8 mouse cellular contexts compared by ENCODE assay signal in the genomic region with DNA sequence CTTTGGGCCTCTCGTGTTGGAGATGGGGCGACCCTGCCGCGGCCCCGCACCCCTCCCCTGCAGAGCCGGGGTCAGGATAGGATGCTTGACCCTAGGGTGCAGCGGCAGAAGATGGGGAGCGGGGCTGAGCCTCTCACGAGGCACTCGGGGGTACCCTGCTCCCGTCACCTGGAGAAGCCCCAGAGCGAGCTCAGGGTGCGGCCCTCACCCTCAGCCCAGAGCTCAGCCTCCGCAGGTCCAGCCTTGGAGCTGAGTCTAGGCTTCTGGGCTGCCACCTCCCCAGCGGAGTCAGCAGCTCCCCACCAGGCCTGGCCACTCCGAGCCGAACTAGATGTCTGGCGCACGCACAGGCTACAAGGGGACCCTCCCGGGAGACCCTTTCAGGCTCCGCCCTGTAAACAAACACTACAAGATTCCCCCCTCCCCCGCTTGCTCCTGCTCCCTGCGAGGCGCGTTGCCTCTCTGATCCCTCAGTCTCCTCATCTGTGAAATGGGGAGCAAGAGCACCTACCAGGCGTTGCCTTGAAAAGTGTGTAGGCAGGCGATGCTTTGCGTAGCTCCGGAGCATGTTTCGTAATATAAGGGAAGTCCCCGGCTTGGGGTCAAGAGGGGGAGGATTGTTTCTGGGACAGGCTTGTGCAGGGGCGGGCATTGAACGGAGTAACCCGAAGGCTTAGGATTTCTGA. TPM values are rescaled to one million over a fixed set of nuclear protein-coding genes. Genes with fewer than 3 reads are reported as not detected.
A peak's percentile ranks its signal among the peaks of the same experiment; 100 is the strongest.
DNase-seq lines count a peak whose midpoint lies in the region; ATAC-seq and TF ChIP-seq lines count a peak whose summit lies in the region.

No protein-coding gene starts in this region.

- no peak for TF ChIP-seq CTCF in heart, postnatal 0 days (IDR thresholded peaks at IDR 0.05; ENCODE audit: low read depth)
- no peak for TF ChIP-seq CTCF in liver, adult 2 months (IDR thresholded peaks at IDR 0.05; ENCODE audit: low read depth, low read length)

- no peaks in the 10 kb centered on the region for H3K27me3 ChIP-seq in embryonic facial prominence, embryonic 13.5 days
- H3K27me3 ChIP-seq in heart, postnatal 0 days (ENCODE audit: control insufficient read depth, insufficient read depth, low read length) = no peaks in the 10 kb centered on the region
- no peaks in the 10 kb centered on the region for H3K27me3 ChIP-seq in liver, adult 2 months (ENCODE audit: control insufficient read depth, insufficient read depth, low read length)
- H3K27me3 ChIP-seq in midbrain, embryonic 15.5 days (replicated peaks) = no peaks in the 10 kb centered on the region

- H3K4me3 ChIP-seq in embryonic facial prominence, embryonic 13.5 days = peak overlapping the region; percentile 74
- H3K4me3 ChIP-seq in heart, postnatal 0 days (ENCODE audit: low read depth, low read length) = peak overlapping the region; percentile 76
- H3K4me3 ChIP-seq in liver, adult 2 months (ENCODE audit: insufficient read depth, low read depth, low read length) = peak overlapping the region; percentile 79
- H3K4me3 ChIP-seq in midbrain, embryonic 15.5 days = peak overlapping the region; percentile 71

- peaks cover 5% of the 10 kb centered on the region for H3K36me3 ChIP-seq in embryonic facial prominence, embryonic 13.5 days
- H3K36me3 ChIP-seq in heart, postnatal 0 days (replicated peaks; ENCODE audit: control insufficient read depth, insufficient read depth, low read length) = no peaks in the 10 kb centered on the region; the same call in 1 of the 2 replicates
- H3K36me3 ChIP-seq in liver, adult 2 months (ENCODE audit: control insufficient read depth, insufficient read depth, low read length) = no peaks in the 10 kb centered on the region
- no peaks in the 10 kb centered on the region for H3K36me3 ChIP-seq in midbrain, embryonic 15.5 days (replicated peaks)

- no peak for TF ChIP-seq EP300 in heart, postnatal 0 days (IDR thresholded peaks at IDR 0.05; ENCODE audit: low read depth)

- no peaks in the 10 kb centered on the region; the same call in 1 of the 2 replicates for H3K79me2 ChIP-seq in liver, adult 2 months (ENCODE audit: control insufficient read depth, insufficient read depth, low read length)

- peak overlapping the region; percentile 80 for H3K27ac ChIP-seq in embryonic facial prominence, embryonic 13.5 days
- H3K27ac ChIP-seq in heart, postnatal 0 days (ENCODE audit: low read depth) = peak overlapping the region; percentile 74
- H3K27ac ChIP-seq in liver, adult 2 months (replicated peaks; ENCODE audit: insufficient read depth, low read depth, low read length) = peak overlapping the region; percentile 26
- peak overlapping the region; percentile 27; the same call in 1 of the 2 replicates for H3K27ac ChIP-seq in midbrain, embryonic 15.5 days

- peak overlapping the region; percentile 85 for H3K4me2 ChIP-seq in embryonic facial prominence, embryonic 13.5 days
- peak overlapping the region; percentile 91 for H3K4me2 ChIP-seq in heart, postnatal 0 days (ENCODE audit: low read depth, low read length)
- peak overlapping the region; percentile 90 for H3K4me2 ChIP-seq in midbrain, embryonic 15.5 days

- H3K9me3 ChIP-seq in embryonic facial prominence, embryonic 13.5 days = no peaks in the 10 kb centered on the region
- H3K9me3 ChIP-seq in heart, postnatal 0 days (replicated peaks; ENCODE audit: control insufficient read depth, low read length) = no peaks in the 10 kb centered on the region
- no peaks in the 10 kb centered on the region for H3K9me3 ChIP-seq in midbrain, embryonic 15.5 days

- peak overlapping the region; percentile 85 for H3K9ac ChIP-seq in embryonic facial prominence, embryonic 13.5 days
- peak overlapping the region; percentile 75 for H3K9ac ChIP-seq in heart, postnatal 0 days (replicated peaks; ENCODE audit: low read depth, low read length)
- peak overlapping the region; percentile 85 for H3K9ac ChIP-seq in liver, adult 2 months (ENCODE audit: low read depth, low read length)
- peak overlapping the region; percentile 81 for H3K9ac ChIP-seq in midbrain, embryonic 15.5 days

- DNase-seq in layer of hippocampus, adult 9-11 months = peak; percentile 59
- no peak for DNase-seq in layer of hippocampus, postnatal 36 days
- DNase-seq in heart, postnatal 0 days (ENCODE audit: low spot score) = no peak
- peak; percentile 64 for DNase-seq in liver, adult 2 months (ENCODE audit: extremely low read depth, low read depth, low spot score)
- DNase-seq in testis, postnatal 14 days (ENCODE audit: low spot score) = peak; percentile 52

- ATAC-seq in activated CD4-positive, CD25-positive, alpha-beta regulatory T cell, adult 4 months = peak; percentile 58
- ATAC-seq in embryonic facial prominence, embryonic 13.5 days (ENCODE audit: insufficient number of reproducible peaks, insufficient read depth, low FRiP score, low TSS enrichment, low read depth) = 0 out of 2 replicates have a peak, but pooled peaks have one; percentile 26
- ATAC-seq in heart, postnatal 0 days (ENCODE audit: insufficient read depth, low read depth) = peak; percentile 1; the same call in 1 of the 2 replicates
- ATAC-seq in midbrain, embryonic 15.5 days (replicated peaks) = peak; percentile 69

- 5% methylated on average over 33 of the region's 34 CpGs for WGBS in embryonic facial prominence, embryonic 13.5 days
- WGBS in heart, postnatal 0 days = 7% methylated on average over 28 of the region's 34 CpGs
- WGBS in liver, adult 2 months = 4% methylated on average over 34 of the region's 34 CpGs
- 5% methylated on average over 34 of the region's 34 CpGs for WGBS in midbrain, embryonic 15.5 days

- no peak for TF ChIP-seq POLR2A in liver, adult 2 months (IDR thresholded peaks at IDR 0.05; ENCODE audit: extremely low read depth, insufficient read depth, low read length)

- peaks cover 46% of the 10 kb centered on the region for H3K4me1 ChIP-seq in embryonic facial prominence, embryonic 13.5 days
- peaks cover 27% of the 10 kb centered on the region for H3K4me1 ChIP-seq in heart, postnatal 0 days (ENCODE audit: control insufficient read depth, insufficient read depth)
- H3K4me1 ChIP-seq in liver, adult 2 months (ENCODE audit: control insufficient read depth, insufficient read depth, low read length) = peaks cover 16% of the 10 kb centered on the region
- peaks cover 31% of the 10 kb centered on the region for H3K4me1 ChIP-seq in midbrain, embryonic 15.5 days

RNA-seq across cellular contexts. Expression of a gene that starts 7.9 kb away (rescaled TPM):
- 100 to 1,000 TPM; 114 to 117 TPM for total RNA-seq in layer of hippocampus, postnatal 36 days (2021)
- polyA plus RNA-seq in activated CD4-positive, CD25-positive, alpha-beta regulatory T cell, adult 4 months (2017; shearing (Covaris generic)) = 1 to 10 TPM; 2.5 to 3.4 TPM
- polyA plus RNA-seq in embryonic facial prominence, embryonic 13.5 days (2015; fragmentation: Nextera tagmentation; extraction: Ambion mirVana) = 29.9 and 35.1 TPM in 2 replicates
- total RNA-seq in heart, postnatal 0 days (2014; rRNA removed; ENCODE audit: low replicate concordance) = 102 and 117 TPM in 2 replicates
- polyA plus RNA-seq in heart, postnatal 0 days (2015; fragmentation: Nextera tagmentation; extraction: Ambion mirVana) = 44.1 and 44.3 TPM in 2 replicates
- total RNA-seq in liver, adult 2 months (2014; rRNA removed) = 38.0 and 45.6 TPM in 2 replicates
- polyA plus RNA-seq in liver, adult 2 months (2012; rRNA removed) = 90.0 and 134 TPM in 2 replicates
- polyA plus RNA-seq in midbrain, embryonic 15.5 days (2015; fragmentation: Nextera tagmentation; extraction: Ambion mirVana) = 24.2 and 26.9 TPM in 2 replicates

RNA-seq across cellular contexts. Expression of a gene that starts 14.2 kb away (rescaled TPM):
- 100 to 1,000 TPM; 114 to 119 TPM for total RNA-seq in layer of hippocampus, postnatal 36 days (2021)
- under 1 TPM; 0.16 to 0.48 TPM for polyA plus RNA-seq in activated CD4-positive, CD25-positive, alpha-beta regulatory T cell, adult 4 months (2017; shearing (Covaris generic))
- 20.7 and 27.3 TPM in 2 replicates for polyA plus RNA-seq in embryonic facial prominence, embryonic 13.5 days (2015; fragmentation: Nextera tagmentation; extraction: Ambion mirVana)
- total RNA-seq in heart, postnatal 0 days (2014; rRNA removed; ENCODE audit: low replicate concordance) = 544 and 572 TPM in 2 replicates
- 721 and 737 TPM in 2 replicates for polyA plus RNA-seq in heart, postnatal 0 days (2015; fragmentation: Nextera tagmentation; extraction: Ambion mirVana)
- 0.47 and 1.4 TPM in 2 replicates for total RNA-seq in liver, adult 2 months (2014; rRNA removed)
- polyA plus RNA-seq in liver, adult 2 months (2012; rRNA removed) = 0.26 and 0.34 TPM in 2 replicates
- 97.6 and 101 TPM in 2 replicates for polyA plus RNA-seq in midbrain, embryonic 15.5 days (2015; fragmentation: Nextera tagmentation; extraction: Ambion mirVana)

RNA-seq across cellular contexts. Expression of a gene that starts 20.5 kb away (rescaled TPM):
- total RNA-seq in layer of hippocampus, postnatal 36 days (2021) = 10 to 100 TPM; 35.6 to 41.2 TPM
- polyA plus RNA-seq in activated CD4-positive, CD25-positive, alpha-beta regulatory T cell, adult 4 months (2017; shearing (Covaris generic)) = 10 to 100 TPM; 30.7 to 39.8 TPM
- polyA plus RNA-seq in embryonic facial prominence, embryonic 13.5 days (2015; fragmentation: Nextera tagmentation; extraction: Ambion mirVana) = 33.1 and 34.7 TPM in 2 replicates
- total RNA-seq in heart, postnatal 0 days (2014; rRNA removed; ENCODE audit: low replicate concordance) = 25.7 and 28.0 TPM in 2 replicates
- polyA plus RNA-seq in heart, postnatal 0 days (2015; fragmentation: Nextera tagmentation; extraction: Ambion mirVana) = 25.5 and 27.0 TPM in 2 replicates
- total RNA-seq in liver, adult 2 months (2014; rRNA removed) = 0.74 and 1.2 TPM in 2 replicates
- 2.2 and 2.5 TPM in 2 replicates for polyA plus RNA-seq in liver, adult 2 months (2012; rRNA removed)
- 33.3 and 36.5 TPM in 2 replicates for polyA plus RNA-seq in midbrain, embryonic 15.5 days (2015; fragmentation: Nextera tagmentation; extraction: Ambion mirVana)

RNA-seq across cellular contexts. Expression of a gene that starts 31.9 kb away (rescaled TPM):
- total RNA-seq in layer of hippocampus, postnatal 36 days (2021) = 1 to 10 TPM in 1 of 2 experiments, under 1 TPM in 1; 0.37 to 1.0 TPM
- not detected for polyA plus RNA-seq in activated CD4-positive, CD25-positive, alpha-beta regulatory T cell, adult 4 months (2017; shearing (Covaris generic))
- 0.18 TPM in 1 of 2 replicates, not detected in the other for polyA plus RNA-seq in embryonic facial prominence, embryonic 13.5 days (2015; fragmentation: Nextera tagmentation; extraction: Ambion mirVana)
- total RNA-seq in heart, postnatal 0 days (2014; rRNA removed; ENCODE audit: low replicate concordance) = not detected in 2 replicates
- not detected in 2 replicates for polyA plus RNA-seq in heart, postnatal 0 days (2015; fragmentation: Nextera tagmentation; extraction: Ambion mirVana)
- not detected in 2 replicates for total RNA-seq in liver, adult 2 months (2014; rRNA removed)
- polyA plus RNA-seq in liver, adult 2 months (2012; rRNA removed) = not detected in 2 replicates
- 0.60 and 0.86 TPM in 2 replicates for polyA plus RNA-seq in midbrain, embryonic 15.5 days (2015; fragmentation: Nextera tagmentation; extraction: Ambion mirVana)

RNA-seq across cellular contexts. Expression of a gene that starts 32.8 kb away (rescaled TPM):
- total RNA-seq in layer of hippocampus, postnatal 36 days (2021) = 1 to 10 TPM; 2.9 to 3.8 TPM
- polyA plus RNA-seq in activated CD4-positive, CD25-positive, alpha-beta regulatory T cell, adult 4 months (2017; shearing (Covaris generic)) = not detected
- polyA plus RNA-seq in embryonic facial prominence, embryonic 13.5 days (2015; fragmentation: Nextera tagmentation; extraction: Ambion mirVana) = 0.92 and 1.1 TPM in 2 replicates
- total RNA-seq in heart, postnatal 0 days (2014; rRNA removed; ENCODE audit: low replicate concordance) = not detected in 2 replicates
- polyA plus RNA-seq in heart, postnatal 0 days (2015; fragmentation: Nextera tagmentation; extraction: Ambion mirVana) = 0.18 TPM in 1 of 2 replicates, not detected in the other
- not detected in 2 replicates for total RNA-seq in liver, adult 2 months (2014; rRNA removed)
- not detected in 2 replicates for polyA plus RNA-seq in liver, adult 2 months (2012; rRNA removed)
- 11.3 and 11.8 TPM in 2 replicates for polyA plus RNA-seq in midbrain, embryonic 15.5 days (2015; fragmentation: Nextera tagmentation; extraction: Ambion mirVana)

Comparison
In these comparisons a context has a peak if more than half of its experiments do, and no peak if none do; other contexts are left out.
1. DNase-seq: peak in layer of hippocampus, adult 9-11 months (single experiment), liver, adult 2 months (single experiment) and testis, postnatal 14 days (single experiment); none in layer of hippocampus, postnatal 36 days (0 of 2) and heart, postnatal 0 days (single experiment).
2. ATAC-seq: peak in every context shown above with its lines; median percentile 69 in midbrain, embryonic 15.5 days; 58 in activated CD4-positive, CD25-positive, alpha-beta regulatory T cell, adult 4 months; 26 in embryonic facial prominence, embryonic 13.5 days; 1 in heart, postnatal 0 days.
3. H3K27ac ChIP-seq: peak in every context shown above with its lines; median percentile 80 in embryonic facial prominence, embryonic 13.5 days; 74 in heart, postnatal 0 days; 27 in midbrain, embryonic 15.5 days; 26 in liver, adult 2 months.
4. RNA of a gene that starts 14.2 kb away (polyA plus RNA-seq): 721 to 737 TPM in heart, postnatal 0 days, 97.6 to 101 TPM in midbrain, embryonic 15.5 days and 20.7 to 27.3 TPM in embryonic facial prominence, embryonic 13.5 days; 0.16 to 0.48 TPM in activated CD4-positive, CD25-positive, alpha-beta regulatory T cell, adult 4 months and 0.26 to 0.34 TPM in liver, adult 2 months; every median in the first group is over 10 times any median in the second.
5. Peak in every context shown above with its lines, with median percentiles within 50 percentile points of each other: H3K4me2 ChIP-seq, H3K4me3 ChIP-seq and H3K9ac ChIP-seq.